Comparison of ENCODE assay signal across 9 mouse cellular contexts in genomic region chr16:84802217-84802616, GRCm38 (mm10). TPM values are rescaled to one million over a fixed set of nuclear protein-coding genes. Genes with fewer than 3 reads are reported as not detected.
DNase-seq lines count a peak whose midpoint lies in the region; ATAC-seq and TF ChIP-seq lines count a peak whose summit lies in the region.
"Had no signal": no experiment of that assay in that cellular context is flagged by ENCODE, and none has a peak within 500 bp of the region (broad histone marks: within the 10 kb centered on the region; RNA-seq: fewer than 3 reads in every experiment).

No protein-coding gene starts in this region.

- H3K36me3 ChIP-seq in heart, embryonic 11.5 days (ENCODE audit: control insufficient read depth, insufficient read depth, low read length) = no peaks in the 10 kb centered on the region
- no peaks in the 10 kb centered on the region for H3K36me3 ChIP-seq in heart, embryonic 12.5 days
- H3K36me3 ChIP-seq in thymus, adult 2 months (ENCODE audit: control insufficient read depth, insufficient read depth, low read length) = no peaks in the 10 kb centered on the region
- no peaks in the 10 kb centered on the region for H3K36me3 ChIP-seq in midbrain, embryonic 15.5 days (replicated peaks)
- H3K36me3 ChIP-seq: limb, embryonic 13.5 days had no signal

- no peak for TF ChIP-seq POLR2A in thymus, adult 2 months (IDR thresholded peaks at IDR 0.05; ENCODE audit: control insufficient read depth, extremely low read depth, insufficient read depth, low read length, poor library complexity)

- DNase-seq in heart, adult 11 months = peak; percentile 98
- peak; percentile 43 to 49 for DNase-seq in adrenal gland, adult 18-20 months (ENCODE audit: low spot score in 2 of 2)
- DNase-seq in kidney, postnatal 4 days = peak; percentile 73 to 80
- DNase-seq in thymus, adult 2 months = no peak
- no peak for DNase-seq in cerebellum, postnatal 4 days (ENCODE audit: low spot score in 2 of 2)

- H3K4me1 ChIP-seq in heart, embryonic 11.5 days (ENCODE audit: control insufficient read depth, insufficient read depth, low read length) = no peaks in the 10 kb centered on the region
- peaks cover 4% of the 10 kb centered on the region; the same call in 1 of the 2 replicates for H3K4me1 ChIP-seq in heart, embryonic 12.5 days (replicated peaks)
- H3K4me1 ChIP-seq in thymus, adult 2 months (replicated peaks; ENCODE audit: control insufficient read depth, insufficient read depth, low read length) = no peaks in the 10 kb centered on the region
- H3K4me1 ChIP-seq in midbrain, embryonic 15.5 days = no peaks in the 10 kb centered on the region
- H3K4me1 ChIP-seq: limb, embryonic 13.5 days had no signal

- H3K4me2 ChIP-seq in heart, embryonic 11.5 days = no peak overlapping the region
- no peak overlapping the region for H3K4me2 ChIP-seq in heart, embryonic 12.5 days
- H3K4me2 ChIP-seq in midbrain, embryonic 15.5 days = no peak overlapping the region
- H3K4me2 ChIP-seq: limb, embryonic 13.5 days had no signal

- no peak for ATAC-seq in heart, embryonic 11.5 days (replicated peaks; ENCODE audit: insufficient number of reproducible peaks, low FRiP score, low TSS enrichment)
- ATAC-seq in heart, embryonic 12.5 days (ENCODE audit: insufficient number of reproducible peaks, low FRiP score) = peak; percentile 73
- ATAC-seq in midbrain, embryonic 15.5 days (replicated peaks) = no peak

- H3K4me3 ChIP-seq in heart, embryonic 11.5 days (ENCODE audit: low read depth, low read length) = no peak overlapping the region
- H3K4me3 ChIP-seq in heart, embryonic 12.5 days = no peak overlapping the region
- H3K4me3 ChIP-seq in thymus, adult 2 months (ENCODE audit: control insufficient read depth, insufficient read depth, low read length) = no peak overlapping the region
- H3K4me3 ChIP-seq in midbrain, embryonic 15.5 days = no peak overlapping the region
- H3K4me3 ChIP-seq: limb, embryonic 13.5 days had no signal

- H3K9me3 ChIP-seq in heart, embryonic 11.5 days (replicated peaks; ENCODE audit: control insufficient read depth, low read length) = no peaks in the 10 kb centered on the region
- H3K9me3 ChIP-seq in heart, embryonic 12.5 days (replicated peaks) = no peaks in the 10 kb centered on the region
- no peaks in the 10 kb centered on the region for H3K9me3 ChIP-seq in midbrain, embryonic 15.5 days
- H3K9me3 ChIP-seq: limb, embryonic 13.5 days had no signal

- no peak for TF ChIP-seq CTCF in thymus, adult 2 months (IDR thresholded peaks at IDR 0.05; ENCODE audit: borderline replicate concordance, control insufficient read depth, extremely low read depth, insufficient read depth, low read length, poor library complexity)

- H3K9ac ChIP-seq in heart, embryonic 11.5 days (ENCODE audit: low read depth, low read length) = no peak overlapping the region
- no peak overlapping the region for H3K9ac ChIP-seq in heart, embryonic 12.5 days
- no peak overlapping the region for H3K9ac ChIP-seq in midbrain, embryonic 15.5 days
- H3K9ac ChIP-seq: limb, embryonic 13.5 days had no signal

- H3K27ac ChIP-seq in heart, embryonic 11.5 days (ENCODE audit: low read depth, low read length) = no peak overlapping the region
- H3K27ac ChIP-seq in heart, embryonic 12.5 days (ENCODE audit: poor library complexity, severe bottlenecking) = no peak overlapping the region
- no peak overlapping the region for H3K27ac ChIP-seq in thymus, adult 2 months (ENCODE audit: control insufficient read depth, insufficient read depth, low read length)
- no peak overlapping the region for H3K27ac ChIP-seq in midbrain, embryonic 15.5 days
- H3K27ac ChIP-seq: limb, embryonic 13.5 days had no signal

- 60% methylated on average over 6 of the region's 6 CpGs for WGBS in heart, embryonic 11.5 days (ENCODE audit: insufficient replicate concordance)
- WGBS in heart, embryonic 12.5 days = 44% methylated on average over 6 of the region's 6 CpGs
- WGBS in thymus, adult 2 months = 25% methylated on average over 6 of the region's 6 CpGs
- WGBS in midbrain, embryonic 15.5 days = 73% methylated on average over 6 of the region's 6 CpGs

- H3K27me3 ChIP-seq in heart, embryonic 11.5 days (ENCODE audit: control insufficient read depth, insufficient read depth, low read length) = no peaks in the 10 kb centered on the region
- no peaks in the 10 kb centered on the region for H3K27me3 ChIP-seq in heart, embryonic 12.5 days (replicated peaks)
- no peaks in the 10 kb centered on the region for H3K27me3 ChIP-seq in thymus, adult 2 months (ENCODE audit: control insufficient read depth, insufficient read depth, low read length)
- no peaks in the 10 kb centered on the region for H3K27me3 ChIP-seq in midbrain, embryonic 15.5 days (replicated peaks)
- H3K27me3 ChIP-seq: limb, embryonic 13.5 days had no signal

RNA-seq across cellular contexts. Expression of gene Jam2, which starts 28.3 kb away (rescaled TPM):
- 8.1 and 9.8 TPM in 2 replicates for polyA plus RNA-seq in heart, embryonic 11.5 days (2014; fragmentation: Nextera tagmentation; extraction: Ambion mirVana)
- 10 to 100 TPM; 10.6 to 13.9 TPM for total RNA-seq in adrenal gland, adult 18-20 months (2021)
- polyA plus RNA-seq in heart, embryonic 12.5 days (2016; fragmentation: Nextera tagmentation; extraction: Ambion mirVana) = 8.3 and 8.6 TPM in 2 replicates
- 2.1 and 4.1 TPM in 2 replicates for polyA plus RNA-seq in thymus, adult 2 months (2012; rRNA removed)
- polyA plus RNA-seq in midbrain, embryonic 15.5 days (2015; fragmentation: Nextera tagmentation; extraction: Ambion mirVana) = 22.8 and 23.1 TPM in 2 replicates

RNA-seq across cellular contexts. Expression of gene Gabpa, which starts 32.5 kb away (rescaled TPM):
- 35.3 and 41.6 TPM in 2 replicates for polyA plus RNA-seq in heart, embryonic 11.5 days (2014; fragmentation: Nextera tagmentation; extraction: Ambion mirVana)
- total RNA-seq in adrenal gland, adult 18-20 months (2021) = 10 to 100 TPM; 32.9 to 34.3 TPM
- 44.4 and 47.2 TPM in 2 replicates for polyA plus RNA-seq in heart, embryonic 12.5 days (2016; fragmentation: Nextera tagmentation; extraction: Ambion mirVana)
- 13.0 TPM in 2 replicates for polyA plus RNA-seq in thymus, adult 2 months (2012; rRNA removed)
- polyA plus RNA-seq in midbrain, embryonic 15.5 days (2015; fragmentation: Nextera tagmentation; extraction: Ambion mirVana) = 17.5 and 18.7 TPM in 2 replicates

RNA-seq across cellular contexts. Expression of gene Atp5j, which starts 33.2 kb away (rescaled TPM):
- 1,388 and 1,414 TPM in 2 replicates for polyA plus RNA-seq in heart, embryonic 11.5 days (2014; fragmentation: Nextera tagmentation; extraction: Ambion mirVana)
- 100 to 1,000 TPM; 410 to 505 TPM for total RNA-seq in adrenal gland, adult 18-20 months (2021)
- polyA plus RNA-seq in heart, embryonic 12.5 days (2016; fragmentation: Nextera tagmentation; extraction: Ambion mirVana) = 1,342 and 1,366 TPM in 2 replicates
- 214 and 216 TPM in 2 replicates for polyA plus RNA-seq in thymus, adult 2 months (2012; rRNA removed)
- polyA plus RNA-seq in midbrain, embryonic 15.5 days (2015; fragmentation: Nextera tagmentation; extraction: Ambion mirVana) = 708 and 715 TPM in 2 replicates

Comparison
In these comparisons a context has a peak if more than half of its experiments do, and no peak if none do; other contexts are left out.
1. DNase-seq: peak in heart, adult 11 months (single experiment), adrenal gland, adult 18-20 months (2 of 2) and kidney, postnatal 4 days (2 of 2); none in thymus, adult 2 months (single experiment) and cerebellum, postnatal 4 days (0 of 2).